Mouse (Mus musculus): Measurements from ENCODE around the gene Pld3.

Pld3 gene

DNA sequence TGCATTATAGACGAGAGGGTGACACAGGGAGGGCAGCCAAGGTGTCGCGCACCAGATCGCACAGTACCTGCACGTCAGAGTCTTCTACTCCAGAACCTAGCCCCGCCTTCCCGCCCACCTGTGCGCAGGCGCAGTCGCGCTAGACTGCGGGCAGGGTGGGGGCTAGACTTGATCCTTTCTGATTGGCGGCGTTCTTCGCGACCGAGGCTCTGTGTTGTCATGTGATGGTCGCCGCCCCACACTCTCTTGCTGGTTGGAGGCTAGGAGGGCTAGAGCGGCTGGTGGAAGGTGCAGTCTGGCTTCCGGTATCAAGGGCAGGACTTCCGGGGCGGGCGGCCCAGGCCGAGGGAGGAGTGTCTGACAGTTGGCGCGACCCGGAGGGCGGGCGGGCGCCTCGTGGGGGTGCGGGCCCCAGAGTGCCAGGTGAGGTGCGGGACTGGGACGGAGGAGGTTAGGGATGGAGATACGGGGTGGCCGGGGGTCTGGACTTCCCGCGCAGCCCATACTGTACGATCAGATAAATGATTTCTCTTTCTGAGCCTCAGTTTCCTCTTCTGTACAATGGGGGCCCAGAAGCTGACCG lies at the start of gene Pld3, which contains the start of gene 2310022A10Rik:
Pld3 (minus strand) TSS at position 288 of the 583 bp plus-strand sequence.
2310022A10Rik (plus strand) TSS at position 303 of the 583 bp plus-strand sequence.
- DNase-seq = peak; percentile 98

DNA sequence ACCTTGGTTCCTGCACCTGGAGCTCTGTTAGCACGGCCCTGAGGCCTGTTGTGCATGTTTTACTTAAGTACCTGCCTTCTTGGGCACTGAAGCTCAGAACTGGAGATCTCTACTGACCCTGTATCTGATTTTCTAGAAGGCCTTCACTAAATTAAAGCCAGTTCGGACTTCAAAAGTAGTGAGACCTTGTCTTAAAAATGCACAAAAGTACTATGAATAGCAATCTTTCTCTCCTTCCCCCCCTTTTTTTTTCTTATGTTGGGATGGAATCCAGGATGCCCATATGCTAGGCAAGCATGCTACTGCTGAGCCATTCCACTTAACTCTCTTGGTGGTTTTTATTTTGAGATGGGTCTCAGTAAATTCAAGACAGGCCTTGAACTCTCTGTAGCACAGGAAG lies 49.1 kb upstream of the Pld3 start:
- DNase-seq = no peak

DNA sequence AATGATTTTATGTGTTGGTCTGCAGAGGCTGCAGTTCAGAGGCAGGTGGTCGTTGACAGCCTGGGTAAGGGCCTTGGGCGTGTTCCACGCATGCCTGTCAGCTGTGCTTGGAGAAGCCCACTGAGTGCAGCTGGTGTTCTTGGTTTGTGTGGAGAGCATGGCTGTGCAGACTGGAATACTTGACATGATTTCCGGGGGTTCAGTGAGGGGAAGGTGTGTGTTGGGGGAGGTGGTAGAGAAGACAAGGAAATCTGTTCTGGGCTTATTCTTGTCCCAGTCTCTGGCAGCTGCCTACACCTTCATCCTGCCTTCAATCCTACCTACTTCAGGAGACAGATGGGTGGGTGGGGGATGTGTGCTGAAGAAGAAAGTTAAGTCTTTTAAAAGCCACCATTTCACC lies 48.6 kb upstream of the Pld3 start:
- no peak for DNase-seq

DNA sequence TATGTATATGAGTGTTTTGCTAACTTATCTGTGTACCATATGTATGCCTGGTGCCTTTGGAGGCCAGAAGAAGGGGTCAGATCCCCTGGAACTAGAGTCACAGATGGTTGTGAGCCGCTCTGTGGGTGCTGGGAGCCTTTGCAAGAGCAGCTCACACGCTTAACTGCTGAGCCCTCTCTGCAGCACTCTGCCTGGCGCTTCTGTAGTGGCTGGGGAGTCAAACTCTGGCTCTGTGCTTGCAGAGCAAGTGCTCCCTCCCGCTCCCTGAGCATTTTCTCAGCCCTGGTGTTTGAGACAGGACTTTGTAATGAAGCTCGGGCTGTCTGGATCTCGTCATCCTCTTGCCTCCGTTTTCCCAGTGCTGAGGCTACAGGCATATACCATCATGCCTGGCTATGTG lies 45.0 kb upstream of the Pld3 start:
- DNase-seq = no peak

GRCm38 (mm10) chr7:27596586-27597503 lies 43.8 kb upstream of the Pld3 start:
- peak; percentile 19 for DNase-seq

DNA sequence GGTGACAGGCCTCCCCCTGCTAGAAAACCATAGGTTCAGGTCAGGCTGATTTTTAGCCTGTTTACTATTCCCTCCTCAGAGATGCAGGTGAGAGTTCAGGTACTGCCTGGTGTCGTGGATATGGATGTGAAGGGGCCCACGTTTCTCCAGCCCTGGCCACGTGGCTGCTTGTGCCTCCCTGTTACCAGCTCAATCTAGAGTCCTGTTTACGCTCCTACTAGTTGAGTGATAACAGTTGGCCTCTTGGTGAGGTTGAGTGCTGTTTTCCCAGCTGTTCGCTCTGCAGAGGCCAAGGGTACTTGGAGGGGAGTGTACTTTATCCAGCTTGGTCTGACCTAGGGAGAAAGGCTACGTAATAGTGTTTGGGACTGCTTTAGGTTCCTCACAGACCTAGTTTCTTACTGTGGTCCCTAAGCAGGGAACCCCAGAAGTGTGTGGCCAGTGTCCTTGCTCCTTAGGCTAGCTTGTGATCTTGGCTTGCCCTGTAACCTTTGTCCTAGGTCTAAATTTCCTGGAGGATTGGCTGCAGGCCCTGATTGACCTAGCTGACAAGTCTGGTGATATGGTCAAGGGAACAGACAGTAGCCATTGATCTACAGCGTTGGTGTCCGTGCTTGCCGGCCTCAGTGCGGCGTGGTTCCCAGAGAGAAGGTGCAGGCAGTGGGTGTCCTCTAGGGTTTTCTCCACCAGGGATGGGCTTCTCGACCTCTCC lies 40.1 kb upstream of the Pld3 start:
- DNase-seq = no peak

GRCm38 (mm10) chr7:27592217-27592929 lies 39.4 kb upstream of the Pld3 start:
- DNase-seq = no peak

DNA sequence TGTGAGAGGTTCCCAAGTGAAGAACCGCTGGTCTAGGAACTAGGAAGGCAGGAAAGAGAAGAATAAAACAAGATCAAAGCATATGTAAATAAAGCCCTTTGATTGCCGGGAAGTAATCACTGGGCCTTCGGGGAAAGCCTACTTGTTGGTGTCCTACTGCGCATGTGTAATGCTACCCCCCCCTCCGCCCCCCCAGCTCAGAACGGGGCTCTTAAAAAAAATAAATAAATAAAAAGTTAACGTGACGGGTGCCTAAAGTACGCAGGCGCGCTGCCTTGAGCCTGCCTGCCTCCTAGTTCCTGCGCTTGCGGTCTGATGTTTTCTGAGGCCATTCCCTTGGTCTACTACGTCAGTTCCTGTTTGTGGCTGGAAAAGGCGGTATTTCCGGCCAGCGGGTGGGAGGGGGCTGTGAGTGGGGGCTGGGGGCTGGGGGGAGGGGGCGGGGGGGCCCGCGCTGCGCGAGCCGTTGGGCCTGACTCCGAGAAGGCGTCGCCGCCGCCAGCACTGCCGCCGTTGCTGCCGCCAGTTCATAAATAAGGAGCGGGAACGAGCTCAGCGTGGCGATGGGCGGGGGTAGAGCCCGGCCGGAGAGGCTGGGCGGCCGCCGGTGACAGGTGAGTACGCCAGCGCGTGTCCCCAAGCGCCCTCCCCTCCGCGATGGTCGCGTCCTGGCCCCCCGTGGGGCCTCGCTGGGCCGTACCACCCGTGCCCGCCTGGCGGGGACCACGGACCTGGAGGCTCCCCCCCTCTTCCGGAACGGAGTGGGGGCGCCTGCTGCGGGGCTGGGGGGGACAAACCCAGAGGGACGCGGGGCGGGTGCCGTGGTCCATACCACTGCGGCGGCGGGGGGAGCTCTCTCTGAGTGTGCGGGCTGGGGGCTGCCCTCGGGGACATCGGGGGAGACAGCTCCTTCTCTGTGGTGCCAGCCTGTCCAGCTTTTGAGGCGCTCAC lies 38.5 kb upstream of the Pld3 start, which contains the start of gene Akt2:
Akt2 (plus strand) TSS at position 287 of the 951 bp plus-strand sequence.
- DNase-seq = peak; percentile 99

DNA sequence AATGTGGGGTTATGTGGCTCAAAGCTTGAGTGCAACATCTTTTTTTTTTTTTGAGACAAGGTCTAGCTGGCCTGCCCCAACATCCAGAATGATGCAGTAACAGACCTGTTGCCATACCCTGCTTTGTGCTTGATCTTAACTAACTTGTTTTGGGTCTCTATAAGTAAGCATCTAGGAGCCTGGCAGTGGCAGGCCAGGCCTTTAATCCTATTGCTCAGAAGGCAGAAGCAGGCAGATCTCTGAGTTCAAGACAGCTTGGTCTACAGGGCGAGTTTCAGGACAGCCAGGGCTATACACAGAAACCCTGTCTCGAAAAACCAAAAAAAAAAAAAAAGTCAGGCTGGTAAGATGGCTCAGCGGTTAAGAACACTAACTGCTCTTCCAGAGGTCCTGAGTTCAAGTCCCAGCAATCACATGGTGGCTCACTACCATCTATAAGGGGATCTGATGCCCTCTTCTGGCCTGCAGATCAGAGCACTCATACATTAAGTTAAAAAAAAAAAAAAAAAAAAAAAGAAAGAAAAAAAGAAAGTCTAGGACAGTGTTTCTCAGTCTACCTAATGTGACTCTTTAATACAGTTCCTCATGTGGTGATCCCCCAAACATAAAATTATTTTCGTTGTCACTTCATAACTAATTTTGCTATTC lies 37.7 kb upstream of the Pld3 start:
- DNase-seq = no peak

- no peak for DNase-seq
Measured at GRCm38 (mm10) chr7:27590088-27590487, 37.1 kb upstream of the Pld3 start.

GRCm38 (mm10) chr7:27587741-27588140 lies 34.7 kb upstream of the Pld3 start:
- no peak for DNase-seq

GRCm38 (mm10) chr7:27586861-27587260 lies 33.8 kb upstream of the Pld3 start:
- no peak for DNase-seq

DNA sequence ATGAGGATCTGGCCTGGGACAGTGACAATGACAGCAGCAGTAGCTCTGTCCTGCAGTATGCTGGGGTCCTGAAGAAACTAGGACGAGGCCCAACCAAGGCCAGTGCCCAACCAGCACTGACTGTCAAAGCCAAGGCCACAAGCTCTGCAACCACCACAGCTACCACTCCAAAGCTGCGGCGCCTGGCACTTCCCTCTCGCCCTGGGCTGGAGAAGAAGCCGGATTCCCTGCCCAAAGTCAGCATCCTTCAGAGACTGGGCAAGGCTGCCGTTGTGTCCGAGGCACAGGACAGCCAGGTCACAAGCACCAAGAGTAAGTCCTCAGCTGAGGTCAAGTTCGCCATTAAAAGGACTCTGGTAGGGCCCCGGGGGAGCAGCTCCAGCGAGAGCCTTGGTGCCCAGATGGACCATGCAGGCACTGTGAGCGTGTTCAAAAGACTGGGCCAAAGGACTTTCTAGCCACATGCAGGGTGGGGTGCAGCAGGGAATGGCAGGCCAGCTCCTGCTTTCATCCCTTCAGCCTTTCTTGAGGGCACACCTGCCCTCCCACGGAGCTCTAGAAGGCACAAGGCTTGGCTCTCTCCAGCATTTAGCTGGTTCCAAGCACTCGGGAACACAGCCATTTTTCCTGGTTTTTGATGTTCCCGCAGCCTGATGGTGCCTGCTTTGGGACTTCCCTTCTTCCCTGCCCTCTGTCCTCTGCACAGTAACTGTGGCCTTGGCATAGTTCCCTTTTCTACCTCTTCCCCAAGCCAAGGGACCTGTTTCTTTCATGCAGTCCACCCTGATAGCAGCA lies 27.6 kb upstream of the Pld3 start:
- DNase-seq = no peak

DNA sequence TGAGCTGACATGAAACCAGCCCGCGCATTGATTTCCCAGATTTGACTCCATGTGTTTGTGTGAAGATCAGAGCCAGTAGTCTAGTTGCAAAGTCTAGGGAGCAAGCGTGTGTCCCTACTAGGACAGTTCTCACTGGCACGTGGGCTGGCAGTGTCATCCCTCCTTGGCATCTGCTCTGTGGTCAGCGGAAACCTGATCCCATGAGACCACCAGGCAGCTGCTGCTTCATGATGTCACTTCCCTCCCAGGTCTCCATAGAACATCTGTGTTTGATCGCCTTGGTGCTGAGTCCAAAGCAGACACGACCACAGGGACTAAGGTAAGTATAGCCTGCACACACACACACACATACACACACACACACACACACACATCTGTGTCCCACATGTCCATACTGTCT lies 25.4 kb upstream of the Pld3 start:
- no peak for DNase-seq

DNA sequence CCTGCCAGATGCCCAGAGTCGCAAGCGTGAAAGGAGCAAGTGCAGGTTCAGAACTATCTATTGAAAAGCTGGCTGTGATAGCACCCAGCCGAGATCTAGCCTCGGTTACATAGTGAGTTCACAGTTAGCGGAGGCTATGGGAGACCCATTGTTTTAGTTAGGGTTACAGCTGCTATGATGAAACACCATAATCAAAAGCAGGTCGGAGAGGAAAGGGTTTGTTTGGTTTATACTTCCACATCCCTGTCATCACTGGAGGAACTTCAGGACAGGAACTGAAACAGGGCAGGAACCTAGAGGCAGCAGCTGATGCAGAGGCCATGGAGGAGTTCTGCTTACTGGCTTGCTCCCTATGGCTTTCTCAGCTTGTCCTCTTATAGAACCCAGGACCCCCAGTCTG lies 24.6 kb upstream of the Pld3 start:
- DNase-seq = no peak

DNA sequence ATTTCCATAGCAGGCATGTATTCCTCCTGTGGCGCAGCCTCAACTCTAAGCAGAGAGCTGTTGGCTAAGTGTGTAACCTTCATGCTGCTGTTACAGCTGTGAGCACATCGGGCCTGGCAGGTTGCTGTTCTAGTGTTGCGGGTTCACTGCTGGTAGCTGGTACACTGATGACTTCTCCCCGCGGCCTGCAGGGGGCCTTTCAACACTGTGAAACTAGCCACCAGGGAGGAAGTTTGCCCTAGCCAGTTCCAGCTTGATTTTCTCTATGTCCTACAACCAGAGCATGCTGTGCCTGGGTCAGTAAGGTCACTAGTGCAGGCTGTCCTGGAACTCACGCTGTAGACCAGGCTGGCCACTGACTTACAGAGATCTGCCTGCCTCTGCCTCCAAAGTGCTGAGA lies 23.9 kb upstream of the Pld3 start:
- DNase-seq = peak; percentile 50

- DNase-seq = no peak
Measured at GRCm38 (mm10) chr7:27574124-27574880, 21.3 kb upstream of the Pld3 start.

DNA sequence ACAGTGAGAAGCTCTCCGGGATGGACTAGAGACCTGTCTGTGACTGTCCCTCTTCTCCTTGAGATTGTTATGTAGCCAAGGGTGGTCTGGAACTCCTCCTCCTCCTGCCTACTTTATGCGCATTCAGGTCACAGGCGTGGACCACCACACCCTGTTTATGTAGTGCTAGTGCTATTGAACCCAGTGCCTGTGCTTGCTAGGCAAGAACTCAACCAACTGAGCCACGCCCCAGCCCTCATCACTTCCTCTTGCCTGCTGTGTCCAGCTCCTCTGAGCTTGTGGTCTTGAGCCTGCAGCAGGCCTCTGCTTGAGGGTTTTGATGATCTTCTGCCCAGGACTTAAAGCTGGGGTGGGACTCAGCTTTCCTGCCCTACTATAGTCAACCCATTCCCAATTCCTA lies 19.1 kb upstream of the Pld3 start:
- DNase-seq = no peak

DNA sequence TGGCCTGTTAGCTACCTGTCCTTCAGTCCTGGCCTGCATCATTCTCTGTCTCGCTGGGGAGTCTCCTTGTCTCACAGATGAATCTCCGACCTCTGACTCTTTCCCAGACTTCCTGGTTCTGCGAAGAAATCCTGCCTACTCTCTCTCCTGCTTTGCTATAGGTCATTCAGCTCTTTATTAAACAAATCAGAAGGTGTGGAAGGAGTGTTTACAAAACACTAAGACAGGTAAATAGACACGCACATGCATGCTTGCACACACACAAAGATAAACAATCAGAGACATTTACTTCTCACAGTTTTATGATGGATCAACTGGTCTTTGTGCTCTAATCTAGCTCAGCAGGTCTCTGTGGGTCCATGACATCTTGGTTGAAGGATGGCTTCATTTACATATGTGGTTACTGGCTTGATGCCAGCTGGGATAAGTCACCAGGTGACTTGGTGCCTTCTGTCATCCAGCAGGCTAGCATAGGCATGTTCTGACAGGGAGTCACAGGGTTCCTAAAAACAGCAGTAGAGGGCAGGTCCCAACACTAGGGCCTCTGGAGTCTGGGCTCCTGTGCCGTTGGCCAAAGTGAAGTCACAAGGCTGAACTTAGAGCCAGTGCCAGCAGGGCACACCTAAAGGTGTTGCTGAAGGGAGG lies 16.7 kb upstream of the Pld3 start:
- no peak for DNase-seq

All from retina, postnatal 1 day (tissue).